Mouse (Mus musculus) adrenal gland, adult 2 months (tissue): Measurements from ENCODE around the gene Slc20a1. TPM values are rescaled to one million over a fixed set of nuclear protein-coding genes. Genes with fewer than 3 reads are reported as not detected.

ENCODE experiments used
- DNase-seq: peaks from one replicate; pipeline ENCODE4 v3.0.0; 2021
- polyA plus RNA-seq: library from polyadenylated mRNA; depleted of rRNA; stranded (reverse); fragments of >200 nt; gene quantifications from 2 replicates; pipeline ENCODE4 v1.2.3, GENCODE M21; 2012; rRNA removed
- total RNA-seq, 2 experiments: library from RNA; stranded (reverse); gene quantifications; 2 replicates each; pipeline ENCODE4 v1.2.3; 2021

Slc20a1 gene
- total and polyA plus RNA-seq, 3 experiments = 9.4 to 14.1 (median 12.4) TPM

DNA sequence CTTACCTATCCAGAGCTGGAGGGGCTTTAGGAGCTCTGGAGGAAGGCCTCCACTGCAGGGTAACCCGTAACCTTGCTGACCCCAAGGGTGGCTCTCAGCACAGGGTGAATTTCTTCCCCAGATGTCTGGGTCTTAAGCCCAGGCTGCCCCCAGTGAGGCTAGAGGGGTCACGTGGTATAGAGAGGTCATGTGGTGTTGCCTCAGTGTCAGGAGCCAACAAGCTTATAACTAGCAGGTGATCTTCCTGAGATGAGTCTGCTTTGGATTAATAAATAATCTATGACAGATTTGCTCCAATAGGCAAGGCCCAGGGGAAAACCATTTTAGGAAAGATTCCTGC is 55.0 kb downstream of the Slc20a1 start:
- no peak for DNase-seq

DNA sequence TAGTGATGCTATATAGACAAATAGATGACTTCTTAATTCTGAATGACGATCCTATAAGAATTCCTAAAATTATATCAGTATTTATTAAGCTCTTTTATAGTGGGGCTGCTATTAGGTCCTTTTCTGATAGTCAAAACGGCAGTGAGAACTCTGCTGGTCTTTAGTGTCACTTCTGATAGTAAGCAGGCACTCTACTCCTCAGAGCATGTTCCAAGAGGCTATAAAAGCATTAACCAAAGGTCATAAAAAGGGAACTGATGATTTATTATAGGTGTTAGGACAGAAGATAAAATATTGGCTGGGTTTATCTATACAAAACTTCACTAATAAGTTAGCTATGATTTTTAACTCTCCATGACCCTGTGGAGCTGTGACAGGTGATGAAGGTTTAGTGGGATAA is 55.5 kb downstream of the Slc20a1 start:
- no peak for DNase-seq

DNA sequence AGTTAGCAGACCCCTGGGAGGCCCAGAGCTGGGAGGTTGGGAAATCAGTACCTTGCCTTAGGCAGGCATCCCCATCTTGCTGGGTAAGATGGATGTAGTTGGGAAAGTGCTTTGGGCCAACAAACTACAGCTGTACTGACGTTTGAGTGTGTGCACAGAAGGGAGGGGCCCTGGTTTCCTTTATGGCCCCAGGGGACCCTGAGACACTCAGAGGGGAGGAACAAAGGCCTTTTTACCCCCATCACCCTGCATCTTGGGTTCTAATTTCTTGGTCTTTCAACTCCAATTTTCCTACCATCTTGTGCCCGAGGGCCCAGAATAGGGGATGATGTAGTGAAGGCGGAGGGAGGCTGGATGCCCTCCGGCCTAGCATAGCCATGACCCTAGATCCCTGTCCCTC is 57.4 kb downstream of the Slc20a1 start:
- no peak for DNase-seq

DNA sequence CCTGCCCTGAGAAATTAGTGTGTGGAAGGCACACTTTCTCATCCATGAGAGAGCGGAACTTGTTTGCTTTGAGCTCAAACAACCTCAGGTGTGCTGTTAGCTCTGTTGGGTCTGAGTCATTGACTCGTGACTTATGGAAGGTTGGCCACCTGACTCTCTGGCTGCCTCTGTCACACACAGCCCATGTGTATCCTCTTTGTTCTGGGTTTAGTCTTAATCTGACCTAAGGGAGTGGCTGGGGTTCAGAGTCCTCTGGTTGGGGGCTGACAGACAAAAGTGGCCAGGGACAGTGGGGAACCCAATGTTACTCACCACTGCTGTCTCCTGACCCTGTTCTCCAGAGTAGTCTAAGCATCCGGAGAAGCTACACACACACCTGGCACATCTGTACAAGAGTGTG is 59.5 kb downstream of the Slc20a1 start:
- DNase-seq = no peak

DNA sequence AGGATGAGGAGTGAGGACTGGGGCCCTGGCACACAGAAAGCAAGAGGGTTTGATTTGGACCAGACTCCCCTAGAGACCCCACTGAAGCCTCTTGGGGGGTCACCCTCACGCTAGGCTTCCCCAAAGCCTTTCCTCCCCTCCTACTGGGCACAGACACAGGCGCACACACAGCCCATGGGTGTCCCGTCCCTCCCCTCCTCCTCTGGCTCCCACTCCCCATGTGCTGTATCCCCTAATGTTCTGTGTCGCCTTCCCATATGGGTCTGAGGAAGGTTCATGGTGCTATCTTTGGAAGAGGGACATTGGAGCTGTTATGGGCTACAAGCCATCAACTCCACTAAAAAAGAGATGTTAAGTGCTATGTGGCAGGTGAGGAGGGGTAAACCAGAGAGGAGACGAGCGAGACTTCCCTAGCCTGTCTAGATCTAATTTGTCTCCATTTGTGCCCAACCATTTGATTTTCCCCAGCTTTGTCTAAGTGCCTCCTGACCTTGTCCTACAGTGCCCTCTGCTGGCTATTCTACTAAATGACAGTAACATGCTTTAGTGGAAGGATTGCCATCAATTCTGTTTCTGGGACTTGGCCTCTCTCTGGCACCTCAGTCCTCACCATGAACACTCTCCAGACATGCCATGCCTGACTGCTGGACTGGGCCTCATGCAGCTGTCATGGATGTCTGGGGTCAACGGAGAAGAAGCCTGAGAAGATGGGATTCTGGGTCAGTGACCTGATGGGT is 60.1 kb downstream of the Slc20a1 start:
- DNase-seq = peak; percentile 58

DNA sequence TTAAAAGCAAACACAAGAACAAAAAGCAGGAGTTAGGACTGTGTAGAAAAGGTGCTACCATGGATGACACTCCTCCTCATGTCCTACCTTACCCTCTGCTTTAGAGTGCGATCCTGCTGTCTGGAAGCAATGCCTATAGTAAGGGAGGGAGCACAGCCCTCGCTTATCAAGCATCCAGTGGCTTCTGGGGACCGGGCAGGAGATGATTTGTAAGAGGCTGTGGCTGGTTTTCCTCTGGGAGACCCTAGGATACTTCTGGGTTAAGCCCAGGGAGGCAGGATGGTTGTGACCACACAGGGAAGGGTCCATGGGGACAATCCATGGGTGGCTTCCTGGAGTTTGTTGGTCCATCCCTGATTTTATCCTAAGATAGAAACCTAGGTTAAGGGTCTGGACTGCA is 62.1 kb downstream of the Slc20a1 start:
- DNase-seq = no peak

Other genes with a start within 250 kb of the Slc20a1 start
- 1 to 10 TPM; 3.1 to 7.1 TPM for gene Zc3h6, start 231.4 kb upstream of the Slc20a1 start, total RNA-seq
- 1.4 and 1.5 TPM in 2 replicates for gene Zc3h6, start 231.4 kb upstream of the Slc20a1 start, polyA plus RNA-seq
- 1 to 10 TPM; 4.0 to 6.7 TPM for gene Gm10762, start 231.0 kb upstream of the Slc20a1 start, total RNA-seq
- 5.1 and 6.8 TPM in 2 replicates for gene Gm10762, start 231.0 kb upstream of the Slc20a1 start, polyA plus RNA-seq
- under 1 TPM; 0.07 to 0.12 TPM for gene Vinac1, start 150.6 kb upstream of the Slc20a1 start, total RNA-seq
- gene Vinac1, start 150.6 kb upstream of the Slc20a1 start, polyA plus RNA-seq = 0.16 and 0.28 TPM in 2 replicates
- 10 to 100 TPM in 1 of 2 experiments, 1 to 10 TPM in 1; 7.5 to 13.4 TPM for gene Ttl, start 132.8 kb upstream of the Slc20a1 start, total RNA-seq
- gene Ttl, start 132.8 kb upstream of the Slc20a1 start, polyA plus RNA-seq = 4.7 and 5.6 TPM in 2 replicates
- gene Polr1b, start 97.8 kb upstream of the Slc20a1 start, total RNA-seq = 10 to 100 TPM; 15.1 to 19.0 TPM
- gene Polr1b, start 97.8 kb upstream of the Slc20a1 start, polyA plus RNA-seq = 15.9 and 16.7 TPM in 2 replicates
- gene Chchd5, start 69.1 kb upstream of the Slc20a1 start, total RNA-seq = 10 to 100 TPM; 22.5 to 27.3 TPM
- gene Chchd5, start 69.1 kb upstream of the Slc20a1 start, polyA plus RNA-seq = 84.8 and 107 TPM in 2 replicates
- 1 to 10 TPM in 1 of 2 experiments, under 1 TPM in 1; 0.97 to 1.7 TPM for gene Ckap2l, start 98.4 kb downstream of the Slc20a1 start, total RNA-seq
- gene Ckap2l, start 98.4 kb downstream of the Slc20a1 start, polyA plus RNA-seq = 0.09 and 0.10 TPM in 2 replicates
- not detected for gene Il1a, start 111.2 kb downstream of the Slc20a1 start, total RNA-seq
- gene Il1a, start 111.2 kb downstream of the Slc20a1 start, polyA plus RNA-seq = not detected in 2 replicates
- 1 to 10 TPM in 1 of 2 experiments, under 1 TPM in 1; 0.78 to 1.5 TPM for gene Il1b, start 172.4 kb downstream of the Slc20a1 start, total RNA-seq
- gene Il1b, start 172.4 kb downstream of the Slc20a1 start, polyA plus RNA-seq = 0.17 and 0.20 TPM in 2 replicates